Mouse (Mus musculus) bone marrow macrophage, adult 2 months (primary cell): ENCODE measurements around the gene Rcn1. TPM values are rescaled to one million over a fixed set of nuclear protein-coding genes. Genes with fewer than 3 reads are reported as not detected.

Source experiments
- H3K27ac ChIP-seq: 2 replicates; pipeline ENCODE4 v1.5.1; 2012; ENCODE audit warnings: low read depth, low read length; ENCODE audit not compliant: insufficient read depth
- H3K4me1 ChIP-seq: 2 replicates; pipeline ENCODE4 v1.6.1; 2012; ENCODE audit warnings: low read length; ENCODE audit not compliant: control insufficient read depth, insufficient read depth
- H3K4me3 ChIP-seq: 2 replicates; pipeline ENCODE4 v1.5.1; 2012; ENCODE audit warnings: mild to moderate bottlenecking, low read length, moderate library complexity; ENCODE audit not compliant: insufficient read depth
- CTCF ChIP-seq: IDR thresholded peaks from 2 replicates; pipeline ENCODE4 v1.5.1; 2012; ENCODE audit warnings: low read depth, mild to moderate bottlenecking, low read length, moderate library complexity
- POLR2A ChIP-seq: IDR thresholded peaks from 2 replicates; pipeline ENCODE4 v1.6.1; 2012; ENCODE audit warnings: mild to moderate bottlenecking, low read depth, low read length, borderline replicate concordance
- polyA plus RNA-seq: library from polyadenylated mRNA; stranded (reverse); fragments of >200 nt; gene quantifications from 2 replicates; pipeline ENCODE4 v1.2.4, GENCODE M21; 2012; ENCODE audit not compliant: missing spikeins, insufficient read depth, insufficient read length

The Rcn1 gene
- polyA plus RNA-seq, 1 experiment, result 1.3 TPM

DNA sequence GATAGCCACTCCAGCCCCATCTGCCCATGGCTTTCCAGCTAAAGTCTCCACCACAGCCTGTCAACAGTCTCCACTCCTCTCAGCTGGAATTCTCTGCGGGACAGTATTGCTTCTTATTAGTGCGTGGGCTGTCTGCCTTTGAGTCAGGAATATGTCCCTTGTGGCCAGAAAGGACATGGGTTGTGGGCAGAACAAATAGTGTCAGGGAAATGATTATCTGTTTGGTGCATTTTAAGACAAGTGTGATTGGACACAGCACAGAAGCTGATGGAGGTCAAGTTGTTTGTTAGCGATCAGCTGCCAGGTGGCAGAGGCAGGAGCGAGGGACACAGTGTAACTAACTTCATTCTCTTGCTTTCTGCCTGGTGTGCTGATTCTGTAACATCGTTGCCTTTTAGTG is 42.3 kb downstream of the Rcn1 start:
- H3K4me3 ChIP-seq, result no peak overlapping the region
- no peak for TF ChIP-seq POLR2A
- TF ChIP-seq CTCF, result no peak
- no peak overlapping the region for H3K27ac ChIP-seq
- H3K4me1 ChIP-seq, result no peaks in the 10 kb centered on the region

DNA sequence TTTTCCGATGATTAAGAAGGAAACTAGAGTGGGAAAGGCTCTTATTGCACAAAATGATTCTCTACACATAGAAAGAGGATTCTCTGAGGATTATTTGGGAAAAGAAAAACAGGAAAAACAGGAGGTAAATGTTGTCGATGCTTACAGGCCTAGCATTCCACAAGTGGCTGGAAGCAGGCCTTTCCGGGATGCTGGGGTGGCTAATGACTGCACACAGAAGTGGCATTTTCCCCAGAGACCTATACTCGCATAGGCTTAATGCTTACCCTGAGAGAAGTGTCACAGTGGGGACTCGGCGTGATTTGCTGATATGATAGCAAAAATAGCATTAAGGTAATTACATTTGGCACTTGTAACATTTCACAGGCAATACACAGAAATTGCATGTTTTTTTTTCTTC is 50.2 kb downstream of the Rcn1 start:
- TF ChIP-seq CTCF (no peak), POLR2A (no peak)

GRCm38 (mm10) chr2:105339993-105340392 is 59.1 kb downstream of the Rcn1 start:
- Histone ChIP-seq H3K27ac (no peak overlapping the region), H3K4me3 (no peak overlapping the region), H3K4me1 (no peaks in the 10 kb centered on the region)
- TF ChIP-seq CTCF (no peak), POLR2A (no peak)

More for the DNA sequence above, 50.2 kb downstream of the Rcn1 start:
- Histone ChIP-seq H3K4me1 (no peaks in the 10 kb centered on the region), H3K4me3 (no peak overlapping the region), H3K27ac (no peak overlapping the region)

DNA sequence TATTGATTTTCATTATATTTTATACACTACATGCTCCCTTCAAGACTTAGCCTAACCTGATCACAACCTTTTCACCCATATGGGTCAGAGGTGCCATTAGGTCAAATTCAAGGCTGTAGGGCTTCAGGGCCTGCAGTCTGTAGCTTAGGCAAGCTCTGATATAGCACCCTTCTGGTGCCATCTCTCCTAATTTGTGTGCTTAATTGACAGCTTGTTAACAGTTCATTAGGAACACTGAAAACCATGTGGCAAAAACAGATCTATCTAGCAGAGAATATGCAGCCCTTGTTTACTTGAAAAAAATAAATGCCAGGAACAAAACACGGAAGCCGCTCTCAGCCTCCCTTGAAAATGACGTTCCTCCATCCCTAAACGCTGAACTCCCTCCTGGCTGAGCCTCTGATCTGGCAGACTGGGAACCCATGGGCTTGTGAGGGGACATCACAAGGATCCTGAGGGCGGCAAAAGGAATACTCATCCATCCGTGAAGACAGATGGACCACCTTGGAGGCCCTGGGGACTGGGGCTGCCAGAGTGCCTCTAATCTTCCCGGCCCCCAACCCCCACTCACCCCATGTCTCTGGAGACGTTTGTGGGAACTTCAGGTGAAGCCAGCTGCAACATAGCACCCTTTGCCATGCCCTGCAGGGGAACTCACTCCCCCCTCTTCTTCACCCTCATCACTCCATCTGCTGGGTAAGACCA is 61.8 kb downstream of the Rcn1 start:
- TF ChIP-seq POLR2A (no peak), CTCF (no peak)
- Histone ChIP-seq H3K4me1 (no peaks in the 10 kb centered on the region), H3K27ac (no peak overlapping the region), H3K4me3 (no peak overlapping the region)

DNA sequence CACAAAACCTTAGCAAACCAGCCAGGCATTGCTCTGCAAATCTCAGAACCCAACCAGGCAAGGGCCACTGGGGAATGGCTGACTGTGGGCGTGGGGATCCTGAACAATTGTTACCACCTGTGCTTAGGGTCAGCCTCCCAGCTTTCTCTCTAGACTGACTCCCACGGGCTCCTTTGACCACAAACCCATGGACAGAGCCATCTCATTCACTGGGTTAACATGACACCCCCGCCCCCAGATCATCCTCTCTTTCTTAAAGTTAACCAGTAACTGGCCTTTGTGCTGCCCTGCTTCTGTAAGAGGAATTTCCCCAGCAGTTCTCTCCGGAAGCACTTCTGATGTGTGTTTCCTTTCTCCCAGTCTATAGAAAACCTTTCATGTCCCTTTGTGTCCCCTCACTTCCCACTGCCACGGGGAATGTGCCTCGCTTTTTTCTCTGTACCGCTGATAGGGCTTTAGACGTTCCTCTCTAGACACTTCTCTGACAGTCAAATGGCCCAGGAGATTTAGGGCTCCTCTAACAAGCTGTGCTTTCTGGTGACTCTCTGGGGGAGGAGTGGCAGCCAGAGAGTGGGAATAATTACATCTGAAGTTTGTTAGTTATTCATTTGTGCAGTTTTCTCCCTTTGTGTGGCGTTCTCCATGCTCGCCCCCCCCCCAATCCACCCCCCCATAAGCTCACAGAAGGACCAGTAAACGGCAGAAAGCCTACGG is 62.6 kb downstream of the Rcn1 start:
- no peak overlapping the region for H3K27ac ChIP-seq
- H3K4me1 ChIP-seq, result no peaks in the 10 kb centered on the region
- no peak overlapping the region for H3K4me3 ChIP-seq
- TF ChIP-seq POLR2A (no peak), CTCF (no peak)

Other genes starting within 250 kb of the Rcn1 start
- not detected in 2 replicates for gene Them7, start 175.0 kb downstream of the Rcn1 start, polyA plus RNA-seq